Mouse (Mus musculus) frontal cortex, adult (tissue): Measurements from ENCODE around the gene Pcdh11x.
"Not testable (repeated sequence)": the region's sequence is repeated elsewhere in the genome, so short reads cannot be mapped to it uniquely, and the experiment has no call there.

Experiments
- ATAC-seq: cut with Nextera tagmentation; 2 replicates; pipeline ENCODE4 v1.9.2; 2017; ENCODE audit warnings: mild to moderate bottlenecking, moderate library complexity, mixed read lengths; ENCODE audit not compliant: low TSS enrichment

Pcdh11x gene

DNA sequence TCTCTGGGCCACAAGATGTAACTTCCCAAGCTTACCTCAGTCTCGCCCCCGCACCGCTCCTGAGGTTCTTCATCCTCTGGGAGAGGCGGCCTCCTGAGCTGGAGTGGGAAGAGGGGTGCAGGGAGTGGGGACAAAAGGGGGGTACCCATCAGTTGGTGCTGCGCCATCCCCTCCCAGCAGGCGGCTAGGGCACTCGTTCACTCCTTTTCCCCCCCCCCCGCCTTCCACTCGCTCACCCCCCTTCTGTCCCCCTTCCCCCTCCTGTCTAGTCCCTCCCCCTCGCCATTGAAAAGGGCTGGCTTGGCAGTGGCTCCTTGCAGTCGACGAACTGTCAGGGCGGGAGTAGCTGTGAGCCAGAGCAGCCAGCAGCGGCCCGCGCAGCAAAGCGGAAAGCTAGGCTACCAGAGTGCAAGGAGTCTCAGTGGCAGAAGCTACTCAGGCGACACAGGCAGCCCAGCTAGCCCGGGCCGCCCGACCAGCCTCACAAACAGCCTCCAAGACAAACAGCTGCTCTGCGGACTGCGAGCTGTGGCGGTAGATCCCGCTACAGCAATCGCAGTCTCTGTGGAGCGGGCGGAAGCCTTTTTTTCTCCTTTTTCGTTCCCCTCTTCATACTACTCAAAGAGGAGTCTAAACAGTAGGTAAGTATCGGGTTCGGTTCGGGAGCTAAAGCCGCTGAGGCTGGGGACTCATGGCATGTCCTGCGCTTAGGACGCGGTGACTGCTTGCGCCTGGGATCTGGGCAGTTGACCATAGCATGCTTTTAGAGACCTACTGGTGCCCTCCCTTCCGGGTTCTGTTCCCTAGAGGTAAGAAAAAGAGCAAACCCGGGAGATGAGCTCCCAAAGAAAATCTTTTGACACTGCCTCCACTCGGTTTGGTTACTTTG is at the start of gene Pcdh11x:
Gene Pcdh11x, plus strand, starts transcription at position 249 of the 889 bp plus-strand sequence.
- ATAC-seq, result peak; percentile 74

- ATAC-seq, result no peak
Measured at GRCm38 (mm10) chrX:120260089-120260488, 30.0 kb upstream of the Pcdh11x start.

- no peak for ATAC-seq
Measured at GRCm38 (mm10) chrX:120285522-120285921, 4.5 kb upstream of the Pcdh11x start.

DNA sequence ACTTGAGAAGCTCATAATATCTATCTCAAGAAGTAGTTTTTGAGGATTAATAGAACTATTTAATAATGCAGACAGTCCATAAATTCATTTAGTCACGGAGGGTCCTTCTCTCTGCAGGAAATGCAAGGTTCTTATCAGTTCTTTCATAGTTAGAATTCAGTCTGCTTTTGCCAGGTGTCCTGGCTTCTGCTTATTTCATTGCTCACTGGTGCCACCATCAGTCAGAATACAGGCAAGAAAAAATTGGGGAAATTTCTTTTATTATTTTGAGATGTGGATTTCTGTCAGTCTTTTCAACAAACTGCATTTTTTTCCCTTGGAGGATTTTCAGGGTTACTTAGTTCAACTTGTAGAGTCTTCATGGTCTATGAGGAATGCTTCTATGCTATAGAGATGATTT is 2.6 kb upstream of the Pcdh11x start:
- no peak for ATAC-seq

- no peak for ATAC-seq
Measured at GRCm38 (mm10) chrX:120290900-120291280, 831 bp downstream of the Pcdh11x start.

DNA sequence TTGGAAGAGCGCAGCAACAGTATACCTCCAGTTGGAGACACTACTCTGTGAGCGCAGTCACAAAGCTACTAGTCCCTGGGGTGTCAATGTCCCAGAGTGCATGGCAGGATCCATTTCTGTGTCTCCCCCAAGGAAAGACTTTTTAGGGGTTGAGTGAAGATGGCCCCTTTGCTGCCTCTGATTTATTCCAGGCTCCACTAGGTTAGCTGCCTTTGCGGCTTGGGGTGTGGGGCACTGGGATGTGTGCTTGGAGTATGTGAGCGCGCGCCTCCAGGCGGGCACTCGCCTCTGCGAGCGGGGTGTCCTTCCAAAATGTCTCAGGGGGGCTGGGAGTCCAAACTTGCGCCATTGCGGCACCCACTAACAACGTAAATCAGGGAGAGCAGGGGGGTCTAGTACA is 1.6 kb downstream of the Pcdh11x start:
- peak; percentile 34; the same call in 1 of the 2 replicates for ATAC-seq

GRCm38 (mm10) chrX:120292832-120293750 is 3.0 kb downstream of the Pcdh11x start:
- peak; percentile 42 for ATAC-seq

GRCm38 (mm10) chrX:120301469-120302175 is 11.6 kb downstream of the Pcdh11x start:
- no peak for ATAC-seq

DNA sequence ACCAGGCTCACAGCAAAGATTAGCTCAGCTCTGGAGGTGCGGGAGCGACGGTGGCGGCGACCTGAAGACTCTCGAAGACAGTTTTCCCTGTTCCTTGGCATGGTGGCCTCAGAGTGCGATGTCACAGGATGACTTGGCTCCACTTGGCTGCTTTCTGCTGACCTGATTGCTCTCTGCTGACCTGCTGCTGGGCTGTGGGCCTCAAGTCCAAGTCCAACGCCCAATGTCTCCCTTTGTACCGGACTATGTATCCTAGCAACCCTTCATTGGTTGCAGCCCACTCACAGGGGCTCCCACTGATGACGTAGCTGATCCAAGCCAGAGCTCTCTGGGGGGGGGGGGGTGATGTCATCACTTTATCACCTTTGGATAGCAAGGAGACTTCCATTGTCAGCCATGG is 22.9 kb downstream of the Pcdh11x start, which contains the start of gene H2afb3:
Gene H2afb3, minus strand, starts transcription at position 101 of the 400 bp plus-strand sequence.
- not testable (repeated sequence) for ATAC-seq

DNA sequence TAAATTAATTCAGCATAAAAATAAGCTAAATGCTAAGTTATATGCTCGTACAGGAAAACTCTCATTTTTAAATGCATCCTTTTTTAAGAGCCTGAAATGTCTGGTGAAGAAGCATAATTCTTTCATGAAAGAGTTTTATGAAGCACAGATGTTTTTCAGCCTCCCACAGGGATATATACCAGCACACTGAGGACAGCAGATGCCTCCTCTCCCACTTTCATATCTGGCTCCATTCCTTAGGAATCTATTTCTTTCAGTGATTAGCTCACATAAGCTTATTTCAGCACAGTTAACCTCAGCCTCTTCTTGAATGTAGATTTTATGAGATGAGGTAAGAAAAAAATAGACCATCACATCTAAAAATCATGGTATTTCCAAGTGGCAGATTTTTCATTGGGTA is 176.2 kb downstream of the Pcdh11x start:
- peak; percentile 99 for ATAC-seq

GRCm38 (mm10) chrX:120486428-120486827 is 196.4 kb downstream of the Pcdh11x start:
- no peak for ATAC-seq

DNA sequence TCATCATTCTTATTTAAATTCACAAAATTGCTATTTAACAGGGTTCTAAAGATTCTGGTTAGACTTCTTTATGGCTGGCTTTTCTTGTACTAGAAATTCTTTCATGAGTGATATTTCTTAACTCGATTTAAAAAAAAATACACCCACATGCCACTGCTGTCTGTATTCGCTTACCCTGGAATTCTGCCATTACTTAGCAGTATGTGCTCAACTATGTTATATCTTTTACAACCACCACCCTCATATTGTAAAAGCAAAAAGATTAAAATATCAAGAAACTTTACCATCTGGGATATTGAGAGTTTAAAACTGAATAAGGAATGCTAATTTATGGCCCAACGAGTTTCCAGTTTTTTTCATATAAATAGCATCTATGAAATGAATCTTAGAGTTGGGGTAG is 234.9 kb downstream of the Pcdh11x start:
- peak; percentile 95 for ATAC-seq

- no peak for ATAC-seq
Measured at GRCm38 (mm10) chrX:120599309-120599708, 309.2 kb downstream of the Pcdh11x start.

GRCm38 (mm10) chrX:120618460-120618859 is 328.4 kb downstream of the Pcdh11x start:
- no peak for ATAC-seq

DNA sequence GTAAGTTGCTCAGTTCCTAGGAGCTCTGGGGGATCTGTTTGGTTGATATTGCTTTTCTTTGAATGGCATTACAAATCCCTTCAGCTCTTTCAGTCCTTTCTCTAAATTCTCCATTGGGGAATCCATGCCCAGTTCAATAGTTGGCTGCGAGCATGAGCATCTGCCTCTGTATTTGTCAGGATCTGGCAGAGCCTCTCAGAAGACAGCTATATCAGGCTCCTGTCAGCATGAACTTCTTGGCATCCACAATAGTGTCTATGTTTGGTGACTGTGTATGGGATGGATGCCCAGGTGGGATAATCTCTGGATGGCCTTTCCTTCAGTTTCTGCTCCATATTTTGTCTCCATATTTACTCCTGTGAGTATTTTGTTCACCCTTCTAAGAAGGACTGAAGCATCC is 380.2 kb downstream of the Pcdh11x start:
- 0 out of 2 replicates have a peak, but pooled peaks have one; percentile 38 for ATAC-seq

GRCm38 (mm10) chrX:120734144-120734543 is 444.1 kb downstream of the Pcdh11x start:
- ATAC-seq, result no peak

DNA sequence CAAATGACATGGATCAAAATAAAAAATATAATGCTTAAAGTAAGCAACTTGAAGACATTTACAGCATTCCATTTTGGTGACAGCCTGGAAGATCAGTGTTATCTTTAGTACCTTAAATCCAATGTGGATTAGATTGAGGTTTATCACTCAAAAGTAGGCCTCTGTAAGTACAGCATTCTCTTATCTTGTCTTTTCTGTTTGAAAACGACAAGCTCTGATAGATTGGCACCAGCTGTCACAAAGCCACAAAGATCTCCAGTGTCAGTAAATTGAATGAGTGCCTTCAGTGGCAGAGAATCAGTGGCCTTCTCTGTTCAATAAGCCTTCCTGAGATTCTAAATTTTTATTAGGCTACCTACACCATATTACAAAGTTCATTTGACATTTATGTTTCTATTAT is 445.7 kb downstream of the Pcdh11x start:
- ATAC-seq, result no peak

- no peak for ATAC-seq
Measured at GRCm38 (mm10) chrX:120944556-120944955, 654.5 kb downstream of the Pcdh11x start.
